Mouse (Mus musculus) lung, postnatal 0 days (tissue): Measurements from ENCODE around the gene Rpl34. TPM values are rescaled to one million over a fixed set of nuclear protein-coding genes. Genes with fewer than 3 reads are reported as not detected.

Experiments used
- ATAC-seq: fragments of 200-750 bp; cut with Nextera tagmentation; 2 replicates; pipeline ENCODE4 v1.8.0; 2017; ENCODE audit warnings: moderate library complexity
- DNase-seq: peaks from one replicate; pipeline ENCODE4 v3.0.0-alpha.2; 2016; ENCODE audit warnings: low spot score
- H3K27ac ChIP-seq: fragments of 300-500 bp; sonication (generic); 2 replicates; pipeline ENCODE4 v1.5.1; 2014; ENCODE audit warnings: antibody characterized with exemption, mild to moderate bottlenecking, low read length, mixed read lengths
- H3K27me3 ChIP-seq: fragments of 300-500 bp; sonication (generic); replicated peaks from 2 replicates; pipeline ENCODE4 v1.6.1; 2014; ENCODE audit warnings: low read length, mixed read lengths; ENCODE audit not compliant: insufficient read depth
- H3K36me3 ChIP-seq: fragments of 300-500 bp; sonication (generic); 2 replicates; pipeline ENCODE4 v1.6.1; 2014; ENCODE audit warnings: low read length, mixed read lengths; ENCODE audit not compliant: insufficient read depth
- H3K4me1 ChIP-seq: fragments of 300-500 bp; sonication (generic); 2 replicates; pipeline ENCODE4 v1.6.1; 2014; ENCODE audit warnings: antibody characterized with exemption, low read depth, low read length, mixed read lengths; ENCODE audit not compliant: insufficient read depth
- H3K4me2 ChIP-seq: fragments of 300-500 bp; sonication (generic); replicated peaks from 2 replicates; pipeline ENCODE4 v1.6.1; 2014; ENCODE audit warnings: low read depth, mild to moderate bottlenecking, low read length, moderate library complexity, mixed read lengths
- H3K4me3 ChIP-seq: fragments of 300-500 bp; sonication (generic); 2 replicates; pipeline ENCODE4 v1.5.1; 2014; ENCODE audit warnings: low read depth, low read length
- H3K9ac ChIP-seq: fragments of 300-500 bp; sonication (generic); replicated peaks from 2 replicates; pipeline ENCODE4 v1.6.1; 2014; ENCODE audit warnings: low read depth, mild to moderate bottlenecking
- H3K9me3 ChIP-seq: fragments of 300-500 bp; sonication (generic); 2 replicates; pipeline ENCODE4 v1.6.1; 2016; ENCODE audit warnings: low read length, mixed read lengths
- CTCF ChIP-seq: IDR thresholded peaks from 2 replicates; pipeline ENCODE4 v1.5.1; 2016; ENCODE audit warnings: antibody characterized with exemption, mild to moderate bottlenecking
- EP300 ChIP-seq: IDR thresholded peaks from 2 replicates; pipeline ENCODE4 v1.6.1; 2016; ENCODE audit warnings: antibody characterized with exemption, mild to moderate bottlenecking, control low read depth
- WGBS: fragments of 180-500 bp; shearing (Covaris S2); extraction: QIAGEN DNeasy Blood & Tissue Kit; methylation state at CpG from one replicate; pipeline ENCODE4 v1.1.7; 2014; 5-methylcytosine and 5-hydroxymethylcytosine counted together
- polyA plus RNA-seq: library from polyadenylated mRNA; unstranded; fragments of >200 nt; fragmentation: Nextera tagmentation; extraction: Ambion mirVana; gene quantifications from 2 replicates; pipeline ENCODE4 v1.2.1, GENCODE M21; 2015

Rpl34 gene
- 771 and 839 TPM in 2 replicates for polyA plus RNA-seq

GRCm38 (mm10) chr3:130730189-130730653 is at the start of gene Rpl34:
TSS of gene Rpl34 (minus strand) at chr3:130730398.
- no peaks in the 10 kb centered on the region for H3K9me3 ChIP-seq
- peak within 1 kb of the TSS; percentile 91 for H3K9ac ChIP-seq
- no peaks in the 10 kb centered on the region for H3K27me3 ChIP-seq
- H3K4me2 ChIP-seq = peak within 1 kb of the TSS; percentile 73
- peaks cover 14% of the 10 kb centered on the region for H3K36me3 ChIP-seq
- H3K27ac ChIP-seq = peak within 1 kb of the TSS; percentile 94
- TF ChIP-seq CTCF (no peak), EP300 (peak; percentile 74)
- no peaks in the 10 kb centered on the region for H3K4me1 ChIP-seq
- peak within 1 kb of the TSS; percentile 95 for H3K4me3 ChIP-seq
- DNase-seq (peak; percentile 97), ATAC-seq (peak; percentile 99)
- WGBS = 2% methylated on average over 45 of the region's 45 CpGs

GRCm38 (mm10) chr3:130768172-130768571 is 38.0 kb upstream of the Rpl34 start:
- Histone ChIP-seq H3K4me2 (no peak overlapping the region), H3K27ac (no peak overlapping the region), H3K9ac (no peak overlapping the region), H3K9me3 (no peaks in the 10 kb centered on the region), H3K27me3 (no peaks in the 10 kb centered on the region), H3K36me3 (no peaks in the 10 kb centered on the region), H3K4me1 (no peaks in the 10 kb centered on the region), H3K4me3 (no peak overlapping the region)
- TF ChIP-seq EP300 = no peak
- TF ChIP-seq CTCF = no peak
- ATAC-seq = no peak
- WGBS = 62% methylated on average over 3 of the region's 3 CpGs
- DNase-seq = no peak

GRCm38 (mm10) chr3:130764091-130764490 is 33.9 kb upstream of the Rpl34 start:
- no peaks in the 10 kb centered on the region for H3K36me3 ChIP-seq
- no peak overlapping the region for H3K4me3 ChIP-seq
- H3K4me2 ChIP-seq = no peak overlapping the region
- no peaks in the 10 kb centered on the region for H3K27me3 ChIP-seq
- WGBS = 55% methylated on average over 5 of the region's 5 CpGs
- no peaks in the 10 kb centered on the region for H3K4me1 ChIP-seq
- no peaks in the 10 kb centered on the region for H3K9me3 ChIP-seq
- no peak overlapping the region for H3K9ac ChIP-seq
- no peak for ATAC-seq
- TF ChIP-seq EP300 = no peak
- no peak for TF ChIP-seq CTCF
- no peak for DNase-seq
- no peak overlapping the region for H3K27ac ChIP-seq

GRCm38 (mm10) chr3:130760711-130761435 is 30.7 kb upstream of the Rpl34 start:
- no peaks in the 10 kb centered on the region for H3K27me3 ChIP-seq
- no peaks in the 10 kb centered on the region for H3K4me1 ChIP-seq
- WGBS = 43% methylated on average over 24 of the region's 24 CpGs
- DNase-seq (peak; percentile 64), ATAC-seq (no peak)
- peak overlapping the region; percentile 2; the same call in 1 of the 2 replicates for H3K4me3 ChIP-seq
- no peak overlapping the region for H3K9ac ChIP-seq
- no peaks in the 10 kb centered on the region for H3K9me3 ChIP-seq
- no peak overlapping the region; the same call in 1 of the 2 replicates for H3K4me2 ChIP-seq
- TF ChIP-seq EP300 (no peak), CTCF (peak; percentile 81)
- no peak overlapping the region for H3K27ac ChIP-seq
- no peaks in the 10 kb centered on the region for H3K36me3 ChIP-seq

GRCm38 (mm10) chr3:130758157-130758841 is 28.1 kb upstream of the Rpl34 start:
- H3K27me3 ChIP-seq = no peaks in the 10 kb centered on the region
- H3K4me3 ChIP-seq = no peak overlapping the region
- H3K36me3 ChIP-seq = no peaks in the 10 kb centered on the region
- H3K4me2 ChIP-seq = no peak overlapping the region
- no peaks in the 10 kb centered on the region for H3K9me3 ChIP-seq
- WGBS = 89% methylated on average over 15 of the region's 15 CpGs
- H3K27ac ChIP-seq = no peak overlapping the region
- ATAC-seq (no peak), DNase-seq (no peak)
- no peaks in the 10 kb centered on the region for H3K4me1 ChIP-seq
- TF ChIP-seq EP300 (no peak), CTCF (no peak)
- H3K9ac ChIP-seq = no peak overlapping the region

- Histone ChIP-seq H3K9ac (no peak overlapping the region), H3K27me3 (no peaks in the 10 kb centered on the region), H3K36me3 (no peaks in the 10 kb centered on the region), H3K4me2 (no peak overlapping the region), H3K27ac (no peak overlapping the region), H3K4me3 (no peak overlapping the region), H3K9me3 (no peaks in the 10 kb centered on the region), H3K4me1 (no peaks in the 10 kb centered on the region)
- ATAC-seq = no peak
- 78% methylated on average over 8 of the region's 8 CpGs for WGBS
- DNase-seq = no peak
- TF ChIP-seq EP300 (no peak), CTCF (no peak)
These were observed 27.1 kb upstream of the Rpl34 start for GRCm38 (mm10) chr3:130757117-130757852.
